Mouse (Mus musculus): ENCODE results near the gene Calca. TPM values are rescaled to one million over a fixed set of nuclear protein-coding genes. Genes with fewer than 3 reads are reported as not detected.
A peak's percentile ranks its signal among the peaks of the same experiment; 100 is the strongest.

Gene Calca
- 9.7 and 10.8 TPM in 2 replicates for polyA plus RNA-seq (2014; fragmentation: Nextera tagmentation; extraction: Ambion mirVana)

DNA sequence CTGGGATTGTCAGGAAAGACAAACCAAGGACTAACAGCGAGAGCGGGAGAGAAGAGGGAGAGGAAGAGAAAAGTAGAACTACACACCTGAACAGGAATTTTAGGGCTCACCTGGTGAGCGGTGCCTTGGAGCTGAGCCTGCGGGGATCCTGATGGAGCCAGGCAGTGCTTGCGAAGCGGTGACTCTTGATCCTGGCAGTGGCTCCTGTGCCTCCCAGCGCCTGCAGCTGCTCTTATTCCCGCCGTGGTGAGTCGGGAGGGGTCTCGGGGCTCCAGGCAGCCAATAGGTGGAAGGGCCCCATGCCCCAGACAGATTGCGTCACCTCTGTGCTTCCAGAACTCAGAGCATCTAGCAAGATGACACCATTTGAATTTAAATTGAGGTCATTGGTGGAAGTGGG lies at the start of gene Calca:
Calca (minus strand) TSS at position 256 of the 400 bp plus-strand sequence.
- 0% methylated on average over 12 of the region's 12 CpGs for WGBS
- Histone ChIP-seq H3K9me3 (ENCODE audit: control insufficient read depth, low read length) (no peaks in the 10 kb centered on the region), H3K27me3 (ENCODE audit: control insufficient read depth, insufficient read depth, low read length) (no peaks in the 10 kb centered on the region), H3K27ac (ENCODE audit: low read depth, low read length) (no peak within 1 kb of the TSS), H3K4me2 (replicated peaks; ENCODE audit: low read depth, low read length) (peak within 1 kb of the TSS; percentile 94), H3K4me1 (replicated peaks; ENCODE audit: control insufficient read depth, insufficient read depth, low read length) (no peaks in the 10 kb centered on the region), H3K36me3 (ENCODE audit: control insufficient read depth, insufficient read depth, low read length) (no peaks in the 10 kb centered on the region), H3K4me3 (ENCODE audit: low read depth, low read length) (peak within 1 kb of the TSS; percentile 38), H3K9ac (ENCODE audit: low read depth, low read length) (peak within 1 kb of the TSS; percentile 41; the same call in 1 of the 2 replicates)
- DNase-seq (ENCODE audit: low spot score) (peak; percentile 56), ATAC-seq (ENCODE audit: low FRiP score) (peak; percentile 76; the same call in 1 of the 2 replicates)

DNA sequence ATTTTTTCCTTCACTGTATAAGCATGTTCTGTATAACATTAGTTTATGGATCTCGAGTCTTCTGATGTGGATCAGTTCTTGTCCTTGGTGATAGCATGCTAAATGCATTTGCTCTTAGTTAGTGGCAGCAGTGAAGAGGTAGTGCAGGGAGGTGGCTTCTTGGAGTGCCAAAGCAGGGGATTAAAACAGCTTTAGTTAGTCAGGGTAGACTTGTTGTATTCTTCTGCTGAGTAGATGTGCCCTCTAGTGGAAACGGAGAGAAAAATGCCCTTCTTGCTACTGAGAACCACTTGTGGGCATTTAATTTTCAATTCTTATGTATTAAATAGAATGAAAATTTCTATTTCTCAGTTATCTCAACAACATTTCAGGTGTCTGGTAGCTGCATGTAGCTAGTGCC lies 36.5 kb upstream of the Calca start:
- H3K36me3 ChIP-seq (ENCODE audit: control insufficient read depth, insufficient read depth, low read length) = no peaks in the 10 kb centered on the region
- H3K27me3 ChIP-seq (ENCODE audit: control insufficient read depth, insufficient read depth, low read length) = no peaks in the 10 kb centered on the region
- ATAC-seq (ENCODE audit: low FRiP score) = no peak
- no peak overlapping the region for H3K27ac ChIP-seq (ENCODE audit: low read depth, low read length)
- DNase-seq (ENCODE audit: low spot score) = peak; percentile 25
- H3K4me3 ChIP-seq (ENCODE audit: low read depth, low read length) = no peak overlapping the region
- no peaks in the 10 kb centered on the region for H3K4me1 ChIP-seq (replicated peaks; ENCODE audit: control insufficient read depth, insufficient read depth, low read length)
- no peak overlapping the region for H3K4me2 ChIP-seq (replicated peaks; ENCODE audit: low read depth, low read length)
- 34% methylated on average over 2 of the region's 2 CpGs for WGBS
- no peaks in the 10 kb centered on the region for H3K9me3 ChIP-seq (ENCODE audit: control insufficient read depth, low read length)
- H3K9ac ChIP-seq (ENCODE audit: low read depth, low read length) = no peak overlapping the region

GRCm38 (mm10) chr7:114671405-114671804 lies 35.2 kb upstream of the Calca start:
- Histone ChIP-seq H3K27me3 (ENCODE audit: control insufficient read depth, insufficient read depth, low read length) (no peaks in the 10 kb centered on the region), H3K4me3 (ENCODE audit: low read depth, low read length) (no peak overlapping the region), H3K9ac (ENCODE audit: low read depth, low read length) (no peak overlapping the region), H3K9me3 (ENCODE audit: control insufficient read depth, low read length) (no peaks in the 10 kb centered on the region), H3K4me1 (replicated peaks; ENCODE audit: control insufficient read depth, insufficient read depth, low read length) (no peaks in the 10 kb centered on the region), H3K4me2 (replicated peaks; ENCODE audit: low read depth, low read length) (no peak overlapping the region), H3K27ac (ENCODE audit: low read depth, low read length) (no peak overlapping the region), H3K36me3 (ENCODE audit: control insufficient read depth, insufficient read depth, low read length) (no peaks in the 10 kb centered on the region)
- WGBS = 85% methylated on average over 1 of the region's 1 CpGs
- no peak for ATAC-seq (ENCODE audit: low FRiP score)
- no peak for DNase-seq (ENCODE audit: low spot score)

- Histone ChIP-seq H3K9me3 (ENCODE audit: control insufficient read depth, low read length) (no peaks in the 10 kb centered on the region), H3K36me3 (ENCODE audit: control insufficient read depth, insufficient read depth, low read length) (no peaks in the 10 kb centered on the region), H3K4me3 (ENCODE audit: low read depth, low read length) (no peak overlapping the region), H3K4me1 (replicated peaks; ENCODE audit: control insufficient read depth, insufficient read depth, low read length) (no peaks in the 10 kb centered on the region), H3K27me3 (ENCODE audit: control insufficient read depth, insufficient read depth, low read length) (no peaks in the 10 kb centered on the region), H3K4me2 (replicated peaks; ENCODE audit: low read depth, low read length) (no peak overlapping the region), H3K9ac (ENCODE audit: low read depth, low read length) (no peak overlapping the region), H3K27ac (ENCODE audit: low read depth, low read length) (no peak overlapping the region)
- ATAC-seq (ENCODE audit: low FRiP score) (no peak), DNase-seq (ENCODE audit: low spot score) (no peak)
- 58% methylated on average over 3 of the region's 3 CpGs for WGBS
These were observed 13.6 kb upstream of the Calca start for GRCm38 (mm10) chr7:114649730-114650129.

DNA sequence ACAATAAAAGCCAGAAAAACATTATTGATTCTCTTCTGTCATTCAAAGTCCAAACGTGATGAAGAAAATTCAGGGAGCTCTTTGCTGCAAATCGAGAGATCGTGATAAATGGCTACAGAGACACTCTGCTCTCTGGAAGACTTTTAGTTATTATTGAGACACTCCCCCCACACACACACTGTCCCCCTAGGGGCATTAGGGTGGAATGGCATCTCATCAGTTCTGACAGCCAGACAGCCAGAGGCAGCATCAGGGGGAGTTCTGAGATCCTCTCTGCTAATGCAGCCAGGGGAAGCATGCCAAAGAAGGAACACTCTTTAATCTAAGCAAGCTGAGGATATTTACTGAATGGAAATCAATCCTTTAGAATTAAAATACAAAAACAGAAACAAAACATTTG lies 12.6 kb upstream of the Calca start:
- no peak overlapping the region for H3K27ac ChIP-seq (ENCODE audit: low read depth, low read length)
- H3K4me1 ChIP-seq (replicated peaks; ENCODE audit: control insufficient read depth, insufficient read depth, low read length) = no peaks in the 10 kb centered on the region
- no peak overlapping the region for H3K4me3 ChIP-seq (ENCODE audit: low read depth, low read length)
- H3K9me3 ChIP-seq (ENCODE audit: control insufficient read depth, low read length) = no peaks in the 10 kb centered on the region
- ATAC-seq (ENCODE audit: low FRiP score) (no peak), DNase-seq (ENCODE audit: low spot score) (peak; percentile 25)
- no peaks in the 10 kb centered on the region for H3K27me3 ChIP-seq (ENCODE audit: control insufficient read depth, insufficient read depth, low read length)
- no peak overlapping the region for H3K4me2 ChIP-seq (replicated peaks; ENCODE audit: low read depth, low read length)
- H3K36me3 ChIP-seq (ENCODE audit: control insufficient read depth, insufficient read depth, low read length) = no peaks in the 10 kb centered on the region
- H3K9ac ChIP-seq (ENCODE audit: low read depth, low read length) = no peak overlapping the region
- whole genome bisulfite sequencing = 64% methylated on average over 3 of the region's 3 CpGs

- no peaks in the 10 kb centered on the region for H3K36me3 ChIP-seq (ENCODE audit: control insufficient read depth, insufficient read depth, low read length)
- DNase-seq (ENCODE audit: low spot score) (peak; percentile 56), ATAC-seq (ENCODE audit: low FRiP score) (0 out of 2 replicates have a peak, but pooled peaks have one; percentile 33)
- no peaks in the 10 kb centered on the region for H3K4me1 ChIP-seq (replicated peaks; ENCODE audit: control insufficient read depth, insufficient read depth, low read length)
- under 1% methylated on average over 20 of the region's 20 CpGs for WGBS
- H3K9me3 ChIP-seq (ENCODE audit: control insufficient read depth, low read length) = no peaks in the 10 kb centered on the region
- H3K9ac ChIP-seq (ENCODE audit: low read depth, low read length) = peak overlapping the region; percentile 41; the same call in 1 of the 2 replicates
- H3K27ac ChIP-seq (ENCODE audit: low read depth, low read length) = no peak overlapping the region
- H3K4me3 ChIP-seq (ENCODE audit: low read depth, low read length) = peak overlapping the region; percentile 38
- H3K4me2 ChIP-seq (replicated peaks; ENCODE audit: low read depth, low read length) = peak overlapping the region; percentile 94
- no peaks in the 10 kb centered on the region for H3K27me3 ChIP-seq (ENCODE audit: control insufficient read depth, insufficient read depth, low read length)
These were observed 522 bp downstream of the Calca start for GRCm38 (mm10) chr7:114635569-114636101.

- Histone ChIP-seq H3K4me1 (replicated peaks; ENCODE audit: control insufficient read depth, insufficient read depth, low read length) (no peaks in the 10 kb centered on the region), H3K4me2 (replicated peaks; ENCODE audit: low read depth, low read length) (no peak overlapping the region), H3K4me3 (ENCODE audit: low read depth, low read length) (no peak overlapping the region), H3K9me3 (ENCODE audit: control insufficient read depth, low read length) (no peaks in the 10 kb centered on the region), H3K9ac (ENCODE audit: low read depth, low read length) (no peak overlapping the region), H3K27ac (ENCODE audit: low read depth, low read length) (no peak overlapping the region), H3K27me3 (ENCODE audit: control insufficient read depth, insufficient read depth, low read length) (no peaks in the 10 kb centered on the region), H3K36me3 (ENCODE audit: control insufficient read depth, insufficient read depth, low read length) (no peaks in the 10 kb centered on the region)
- no peak for ATAC-seq (ENCODE audit: low FRiP score)
- WGBS = 86% methylated on average over 7 of the region's 7 CpGs
- DNase-seq (ENCODE audit: low spot score) = no peak
These were observed 1.8 kb downstream of the Calca start for GRCm38 (mm10) chr7:114634386-114634785.

DNA sequence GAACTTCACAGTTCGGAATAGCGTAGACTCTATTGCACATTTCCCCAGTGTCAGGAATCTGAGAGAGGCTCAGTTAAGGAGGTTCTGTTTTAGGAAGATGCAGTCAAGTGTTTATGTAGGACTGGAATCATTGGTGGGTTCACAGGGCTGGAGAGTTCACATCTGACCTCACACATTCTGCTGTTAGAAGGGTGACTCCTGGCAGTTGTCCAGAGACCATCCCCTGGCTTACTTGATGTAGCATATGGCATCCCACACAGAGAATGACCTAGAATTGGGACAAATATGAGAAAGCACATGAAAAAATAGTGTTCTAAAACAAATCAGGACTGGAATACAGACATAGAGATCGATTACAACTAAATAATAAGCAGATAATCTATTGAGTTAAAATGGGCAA lies 10.2 kb downstream of the Calca start:
- no peak for ATAC-seq (ENCODE audit: low FRiP score)
- Histone ChIP-seq H3K27me3 (ENCODE audit: control insufficient read depth, insufficient read depth, low read length) (no peaks in the 10 kb centered on the region), H3K4me2 (replicated peaks; ENCODE audit: low read depth, low read length) (no peak overlapping the region), H3K36me3 (ENCODE audit: control insufficient read depth, insufficient read depth, low read length) (no peaks in the 10 kb centered on the region), H3K4me3 (ENCODE audit: low read depth, low read length) (no peak overlapping the region), H3K4me1 (replicated peaks; ENCODE audit: control insufficient read depth, insufficient read depth, low read length) (no peaks in the 10 kb centered on the region), H3K27ac (ENCODE audit: low read depth, low read length) (no peak overlapping the region), H3K9ac (ENCODE audit: low read depth, low read length) (no peak overlapping the region), H3K9me3 (ENCODE audit: control insufficient read depth, low read length) (no peaks in the 10 kb centered on the region)
- WGBS = 96% methylated on average over 3 of the region's 3 CpGs
- no peak for DNase-seq (ENCODE audit: low spot score)

- Histone ChIP-seq H3K9me3 (ENCODE audit: control insufficient read depth, low read length) (no peaks in the 10 kb centered on the region), H3K27me3 (ENCODE audit: control insufficient read depth, insufficient read depth, low read length) (no peaks in the 10 kb centered on the region), H3K4me3 (ENCODE audit: low read depth, low read length) (no peak overlapping the region), H3K9ac (ENCODE audit: low read depth, low read length) (no peak overlapping the region), H3K4me2 (replicated peaks; ENCODE audit: low read depth, low read length) (no peak overlapping the region), H3K36me3 (ENCODE audit: control insufficient read depth, insufficient read depth, low read length) (no peaks in the 10 kb centered on the region), H3K27ac (ENCODE audit: low read depth, low read length) (no peak overlapping the region), H3K4me1 (replicated peaks; ENCODE audit: control insufficient read depth, insufficient read depth, low read length) (no peaks in the 10 kb centered on the region)
- ATAC-seq (ENCODE audit: low FRiP score) = no peak
- DNase-seq (ENCODE audit: low spot score) = no peak
- 93% methylated on average over 6 of the region's 6 CpGs for WGBS
These were observed 19.4 kb downstream of the Calca start for GRCm38 (mm10) chr7:114616759-114617158.
